Mouse (Mus musculus): ENCODE data around the gene Cst6.

GRCm38 (mm10) chr19:5374748-5375147, 25.4 kb upstream of the Cst6 start:
- TF ChIP-seq CTCF (IDR thresholded peaks at IDR 0.05; ENCODE audit: insufficient read depth, low read depth, low read length) (no peak), POLR2A (IDR thresholded peaks at IDR 0.05; ENCODE audit: insufficient read depth, low read depth, low read length) (no peak)

Data from olfactory bulb, adult 2 months (tissue).